Mouse (Mus musculus) heart, embryonic 14.5 days (tissue): ENCODE data around the gene Phox2a. TPM values are rescaled to one million over a fixed set of nuclear protein-coding genes. Genes with fewer than 3 reads are reported as not detected.

Source experiments
- ATAC-seq: fragments of 200-750 bp; cut with Nextera tagmentation; 2 replicates; pipeline ENCODE4 v1.8.0; 2017; ENCODE audit warnings: low read depth, moderate TSS enrichment; ENCODE audit not compliant: insufficient number of reproducible peaks, insufficient read depth, low FRiP score
- H3K27ac ChIP-seq, 2 experiments: fragments of 200-500 bp in 1 of 2; fragments of 300-500 bp in 1 of 2; sonication (generic) in 1 of 2; replicated peaks in 1 of 2; 2 replicates each; pipeline ENCODE4 v1.5.1; 2012 to 2014; ENCODE audit warnings: low read depth in 2 of 2, low read length in 2 of 2, control low read depth in 1 of 2, mild to moderate bottlenecking in 1 of 2, mixed read lengths in 1 of 2; ENCODE audit not compliant: control insufficient read depth in 1 of 2, insufficient read depth in 1 of 2
- H3K27me3 ChIP-seq: fragments of 300-500 bp; sonication (generic); 2 replicates; pipeline ENCODE4 v1.6.1; 2014; ENCODE audit warnings: mild to moderate bottlenecking, low read length, control low read depth; ENCODE audit not compliant: control insufficient read depth, insufficient read depth
- H3K36me3 ChIP-seq: fragments of 300-500 bp; sonication (generic); 2 replicates; pipeline ENCODE4 v1.6.1; 2014; ENCODE audit warnings: mild to moderate bottlenecking, control low read depth, low read length, mixed read lengths; ENCODE audit not compliant: control insufficient read depth, insufficient read depth
- H3K4me1 ChIP-seq, 2 experiments: fragments of 200-500 bp in 1 of 2; fragments of 300-500 bp in 1 of 2; sonication (generic) in 1 of 2; 2 replicates each; pipeline ENCODE4 v1.6.1; 2012 to 2014; ENCODE audit warnings: low read length in 2 of 2, control low read depth in 1 of 2, mixed read lengths in 1 of 2; ENCODE audit not compliant: control insufficient read depth in 2 of 2, insufficient read depth in 2 of 2
- H3K4me2 ChIP-seq: fragments of 300-500 bp; sonication (generic); 2 replicates; pipeline ENCODE4 v1.6.1; 2014; ENCODE audit warnings: mild to moderate bottlenecking, low read length
- H3K4me3 ChIP-seq, 2 experiments: fragments of 200-500 bp in 1 of 2; fragments of 300-500 bp in 1 of 2; sonication (generic) in 1 of 2; 2 replicates each; pipeline ENCODE4 v1.5.1; 2012 to 2014; ENCODE audit warnings: low read length in 2 of 2, mild to moderate bottlenecking in 2 of 2, control low read depth in 1 of 2, low read depth in 1 of 2, moderate library complexity in 1 of 2; ENCODE audit not compliant: control insufficient read depth in 1 of 2, insufficient read depth in 1 of 2
- H3K9ac ChIP-seq: fragments of 300-500 bp; sonication (generic); 2 replicates; pipeline ENCODE4 v1.6.1; 2014; ENCODE audit warnings: mild to moderate bottlenecking, low read length
- H3K9me3 ChIP-seq: fragments of 300-500 bp; sonication (generic); 2 replicates; pipeline ENCODE4 v1.6.1; 2016; ENCODE audit warnings: low read length, control low read depth; ENCODE audit not compliant: control insufficient read depth
- WGBS: fragments of 180-500 bp; shearing (Covaris S2); extraction: QIAGEN DNeasy Blood & Tissue Kit; methylation state at CpG from one replicate; pipeline ENCODE4 v1.1.7; 2014; 5-methylcytosine and 5-hydroxymethylcytosine counted together
- polyA plus RNA-seq: library from polyadenylated mRNA; unstranded; fragments of >200 nt; fragmentation: Nextera tagmentation; extraction: Ambion mirVana; gene quantifications from 2 replicates; pipeline ENCODE4 v1.2.1, GENCODE M21; 2014

The Phox2a gene
- 1.2 TPM in 1 of 2 replicates, not detected in the other for polyA plus RNA-seq

DNA sequence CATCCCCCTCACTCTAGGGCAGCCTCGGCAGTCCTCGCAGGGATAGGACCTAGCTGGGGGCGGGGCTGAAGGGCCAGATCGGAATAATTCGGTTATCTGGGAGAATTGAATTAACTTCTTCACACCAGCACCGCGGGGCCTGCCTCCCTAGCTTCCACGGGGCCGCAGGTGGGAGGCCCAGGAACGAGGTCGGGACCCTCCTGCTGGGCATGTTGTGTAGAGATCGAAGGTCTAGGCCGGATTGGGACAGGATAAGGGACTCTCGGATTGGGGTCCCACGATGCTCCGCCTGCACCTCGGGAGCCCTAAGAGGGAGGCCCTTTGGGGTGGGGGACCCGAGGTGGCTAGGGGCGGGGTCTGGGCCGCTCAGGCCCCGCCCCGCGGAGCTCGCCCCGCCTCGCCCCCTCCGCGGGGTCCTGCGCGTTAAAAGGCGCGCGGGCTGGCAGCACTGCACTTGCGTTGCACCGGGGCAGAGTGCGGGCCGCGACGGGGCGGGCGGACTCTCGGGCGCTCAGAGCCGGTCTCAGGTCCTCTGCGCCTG, at the start of gene Phox2a:
Gene Phox2a, plus strand, starts transcription at position 453 of the 541 bp plus-strand sequence.
- no peak for ATAC-seq
- H3K4me3 ChIP-seq = peak within 1 kb of the TSS; percentile 16 to 33
- peak within 1 kb of the TSS; percentile 66 for H3K4me2 ChIP-seq
- 1% methylated on average over 33 of the region's 45 CpGs for WGBS
- H3K4me1 ChIP-seq = peaks cover 9 to 27% of the 10 kb centered on the region in 2 experiments
- 0 out of 2 replicates have a peak, but pooled peaks cover 5% of the 10 kb centered on the region for H3K9me3 ChIP-seq
- no peak within 1 kb of the TSS for H3K9ac ChIP-seq
- H3K36me3 ChIP-seq = no peaks in the 10 kb centered on the region
- H3K27ac ChIP-seq = no peak within 1 kb of the TSS
- peaks cover 57% of the 10 kb centered on the region for H3K27me3 ChIP-seq

DNA sequence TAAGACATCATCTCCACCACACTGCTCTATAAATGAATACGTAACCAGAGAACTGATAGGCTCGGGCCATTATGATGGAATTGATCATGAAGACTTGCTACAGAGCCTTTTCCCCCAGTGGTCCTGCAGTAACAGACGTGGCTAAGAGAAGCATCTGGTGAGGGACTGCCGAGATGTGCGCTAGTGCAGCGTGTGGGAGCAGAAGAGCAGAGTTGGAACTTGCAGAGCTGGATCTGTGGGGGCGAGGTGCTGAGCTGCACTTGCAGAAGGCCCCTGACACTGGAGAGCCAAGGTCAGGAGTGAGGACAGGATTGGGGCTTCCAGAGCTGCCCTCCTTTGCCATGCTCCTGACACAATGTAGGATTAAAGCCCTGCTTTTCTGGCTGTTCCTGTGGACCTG, 48.1 kb upstream of the Phox2a start:
- 71% methylated on average over 7 of the region's 7 CpGs for WGBS
- no peak for ATAC-seq
- H3K9me3 ChIP-seq = no peaks in the 10 kb centered on the region
- H3K4me1 ChIP-seq = peaks cover 7 to 17% of the 10 kb centered on the region in 2 experiments
- no peak overlapping the region for H3K4me3 ChIP-seq
- H3K27me3 ChIP-seq = no peaks in the 10 kb centered on the region
- no peak overlapping the region for H3K27ac ChIP-seq
- H3K9ac ChIP-seq = no peak overlapping the region
- H3K36me3 ChIP-seq = peaks cover 7% of the 10 kb centered on the region
- no peak overlapping the region for H3K4me2 ChIP-seq

DNA sequence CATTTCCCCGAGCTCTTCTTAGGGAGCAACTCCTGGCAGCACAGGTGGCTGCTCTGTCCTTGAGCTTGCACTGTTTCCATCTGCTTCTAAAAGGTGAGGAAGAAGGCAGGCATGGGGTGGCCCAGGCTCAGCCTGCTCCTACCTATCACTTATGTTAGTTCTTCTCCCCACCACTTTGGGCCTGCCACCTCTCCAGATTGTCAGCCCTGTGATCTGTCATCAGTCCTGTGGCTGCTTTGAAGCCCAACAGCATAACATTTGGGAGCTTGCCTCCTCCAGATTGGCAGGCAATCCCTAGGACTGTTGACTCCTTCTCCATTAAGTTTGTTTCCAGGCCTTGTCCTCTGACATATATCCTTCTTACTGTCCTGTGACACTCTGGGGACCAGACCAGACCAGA, 46.5 kb upstream of the Phox2a start:
- H3K36me3 ChIP-seq = peaks cover 7% of the 10 kb centered on the region
- peaks cover 7 to 17% of the 10 kb centered on the region in 2 experiments for H3K4me1 ChIP-seq
- no peaks in the 10 kb centered on the region for H3K9me3 ChIP-seq
- ATAC-seq = peak; percentile 35; the same call in 1 of the 2 replicates
- WGBS = 36% methylated on average over 1 of the region's 1 CpGs
- no peaks in the 10 kb centered on the region for H3K27me3 ChIP-seq
- peak overlapping the region in 1 of 2 experiments; percentile 19; a peak in 1 of 4 replicates for H3K27ac ChIP-seq
- H3K9ac ChIP-seq = no peak overlapping the region
- no peak overlapping the region for H3K4me3 ChIP-seq
- no peak overlapping the region for H3K4me2 ChIP-seq

- Histone ChIP-seq H3K9ac (no peak overlapping the region), H3K9me3 (no peaks in the 10 kb centered on the region), H3K4me3 (no peak overlapping the region), H3K4me1 (peaks cover 7 to 13% of the 10 kb centered on the region in 2 experiments), H3K36me3 (peaks cover 7% of the 10 kb centered on the region), H3K4me2 (no peak overlapping the region), H3K27ac (no peak overlapping the region), H3K27me3 (no peaks in the 10 kb centered on the region)
- 60% methylated on average over 8 of the region's 8 CpGs for WGBS
- no peak for ATAC-seq
Observed at GRCm38 (mm10) chr7:101772687-101773086, 45.4 kb upstream of the Phox2a start.

GRCm38 (mm10) chr7:101777053-101777452, 41.1 kb upstream of the Phox2a start:
- Histone ChIP-seq H3K9me3 (no peaks in the 10 kb centered on the region), H3K9ac (no peak overlapping the region), H3K27ac (no peak overlapping the region), H3K4me2 (no peak overlapping the region), H3K36me3 (peaks cover 17% of the 10 kb centered on the region), H3K4me3 (no peak overlapping the region), H3K4me1 (0 out of 4 replicates have a peak, but pooled peaks cover 0 to 2% of the 10 kb centered on the region in 2 experiments), H3K27me3 (no peaks in the 10 kb centered on the region)
- no peak for ATAC-seq
- 74% methylated on average over 1 of the region's 1 CpGs for WGBS

DNA sequence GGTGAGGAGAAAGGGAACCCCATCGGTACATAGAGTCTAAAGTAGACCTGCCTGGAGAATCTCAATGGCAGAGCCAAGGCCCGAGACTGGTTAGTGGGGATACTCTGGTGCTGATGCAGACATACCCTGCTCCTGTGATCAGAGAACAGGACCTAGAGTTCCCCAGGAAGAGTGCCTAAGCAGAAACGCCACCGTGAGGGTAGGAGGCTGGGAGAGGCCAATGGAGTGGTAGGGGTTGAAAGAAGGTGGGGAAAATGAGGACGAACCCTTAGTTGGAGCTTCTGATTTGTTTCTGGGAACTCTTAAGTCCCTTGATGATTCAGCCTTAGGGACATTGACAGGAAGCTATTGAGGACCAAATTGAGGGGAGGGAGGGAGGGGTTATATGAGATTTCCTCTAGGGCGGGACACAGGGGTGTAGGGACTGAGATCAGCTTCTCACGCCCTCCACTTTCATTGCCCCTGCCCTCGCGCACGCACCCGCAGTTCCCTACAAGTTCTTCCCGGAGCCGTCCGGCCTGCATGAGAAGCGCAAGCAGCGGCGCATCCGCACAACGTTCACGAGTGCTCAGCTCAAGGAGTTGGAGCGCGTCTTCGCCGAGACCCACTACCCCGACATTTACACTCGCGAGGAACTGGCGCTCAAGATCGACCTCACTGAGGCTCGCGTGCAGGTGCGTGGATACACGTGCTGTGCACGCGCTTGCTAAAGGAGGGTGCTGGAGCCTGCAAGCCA, 2.4 kb downstream of the Phox2a start:
- Histone ChIP-seq H3K4me2 (peak overlapping the region; percentile 92), H3K9ac (no peak overlapping the region), H3K4me1 (peaks cover 9 to 31% of the 10 kb centered on the region in 2 experiments), H3K27me3 (peaks cover 57% of the 10 kb centered on the region), H3K9me3 (no peaks in the 10 kb centered on the region), H3K4me3 (peak overlapping the region; percentile 15 to 50), H3K36me3 (peaks cover 25% of the 10 kb centered on the region), H3K27ac (no peak overlapping the region)
- 3% methylated on average over 35 of the region's 35 CpGs for WGBS
- no peak for ATAC-seq

GRCm38 (mm10) chr7:101821571-101822501, 3.7 kb downstream of the Phox2a start:
- peak overlapping the region; percentile 73 for H3K9ac ChIP-seq
- peaks cover 38% of the 10 kb centered on the region for H3K36me3 ChIP-seq
- H3K27ac ChIP-seq = peak overlapping the region; percentile 19 to 72; a peak in 3 of 4 replicates
- H3K27me3 ChIP-seq = peaks cover 46% of the 10 kb centered on the region
- ATAC-seq = peak; percentile 79
- H3K4me2 ChIP-seq = peak overlapping the region; percentile 92
- no peaks in the 10 kb centered on the region for H3K9me3 ChIP-seq
- WGBS = under 1% methylated on average over 71 of the region's 71 CpGs
- peaks cover 9 to 31% of the 10 kb centered on the region in 2 experiments for H3K4me1 ChIP-seq
- H3K4me3 ChIP-seq = peak overlapping the region; percentile 44 to 50
